Mouse (Mus musculus) urinary bladder, postnatal 25 days (tissue): Measurements from ENCODE around the gene Mtch1.

Source experiments
- DNase-seq: peaks from one replicate; pipeline ENCODE4 v3.0.0; 2022; ENCODE audit warnings: low spot score

The Mtch1 gene

DNA sequence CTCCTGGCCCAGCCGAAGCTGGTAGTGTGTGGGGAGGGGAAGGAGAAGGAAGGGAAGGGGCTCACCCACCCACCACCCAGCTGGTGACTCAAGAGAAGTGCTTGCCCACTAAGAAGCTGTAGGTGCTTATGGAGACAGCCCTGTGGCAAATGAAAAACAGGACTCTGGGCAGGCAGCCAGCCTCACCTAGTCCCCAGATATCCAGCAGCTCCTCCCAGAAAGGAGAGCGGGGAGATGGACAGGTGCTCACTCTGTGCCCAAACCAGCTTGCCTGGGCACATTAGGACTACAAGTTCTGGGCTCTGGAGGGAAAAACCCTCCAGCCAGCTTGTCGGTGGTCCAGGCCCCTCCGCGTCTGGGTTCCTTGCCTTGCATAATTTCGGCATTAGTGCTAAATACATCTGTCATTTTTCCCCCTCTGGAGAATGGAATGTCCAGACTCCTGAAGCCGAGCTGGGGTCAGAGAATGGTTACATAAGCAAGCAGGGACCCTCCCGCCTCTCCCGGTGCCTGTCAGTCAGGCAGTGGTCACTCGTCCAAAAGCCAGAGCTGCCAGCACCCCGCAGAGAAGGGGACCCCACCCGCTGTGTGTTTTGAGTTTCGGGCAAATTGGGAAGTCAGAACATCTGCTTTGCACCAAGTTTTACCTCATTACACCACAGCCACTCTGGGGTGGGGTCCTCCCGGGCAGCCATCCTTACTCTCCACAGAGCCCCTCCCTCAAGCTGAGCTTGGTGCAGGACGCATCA is 42.5 kb downstream of the Mtch1 start:
- DNase-seq: no peak

DNA sequence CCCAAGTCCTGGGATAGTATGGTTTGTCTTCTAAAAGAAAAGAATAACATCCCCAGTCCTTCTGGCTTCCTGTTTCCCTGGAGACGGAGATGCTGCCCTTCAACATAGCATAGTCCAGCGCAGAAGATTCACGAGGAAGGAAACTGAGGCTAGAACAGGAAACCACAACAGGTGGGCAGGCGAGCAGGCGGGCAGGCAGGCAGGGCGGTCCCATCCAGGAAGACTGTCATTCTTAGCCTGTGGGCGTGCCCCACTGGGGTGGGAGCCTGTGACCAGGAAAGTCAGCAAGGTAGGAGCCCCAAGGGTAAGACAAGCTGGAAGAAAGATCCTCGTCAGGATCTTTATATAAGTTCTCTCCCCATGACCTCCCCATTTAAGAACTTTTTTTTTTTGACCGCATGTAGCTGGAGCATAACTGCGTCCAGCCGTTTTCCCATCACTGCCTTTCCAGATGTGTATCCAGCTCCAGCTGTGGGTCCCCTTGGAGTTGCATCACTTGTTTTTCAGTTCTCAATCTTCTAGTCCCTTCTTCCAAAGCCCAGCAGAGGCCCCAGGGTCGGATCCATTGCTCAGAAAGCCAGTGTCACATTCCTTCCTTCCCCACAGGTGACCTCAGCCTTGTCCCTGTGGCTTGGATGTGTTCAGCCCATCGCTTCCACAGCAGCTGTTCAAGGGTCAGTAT is 43.2 kb downstream of the Mtch1 start:
- no peak for DNase-seq

DNA sequence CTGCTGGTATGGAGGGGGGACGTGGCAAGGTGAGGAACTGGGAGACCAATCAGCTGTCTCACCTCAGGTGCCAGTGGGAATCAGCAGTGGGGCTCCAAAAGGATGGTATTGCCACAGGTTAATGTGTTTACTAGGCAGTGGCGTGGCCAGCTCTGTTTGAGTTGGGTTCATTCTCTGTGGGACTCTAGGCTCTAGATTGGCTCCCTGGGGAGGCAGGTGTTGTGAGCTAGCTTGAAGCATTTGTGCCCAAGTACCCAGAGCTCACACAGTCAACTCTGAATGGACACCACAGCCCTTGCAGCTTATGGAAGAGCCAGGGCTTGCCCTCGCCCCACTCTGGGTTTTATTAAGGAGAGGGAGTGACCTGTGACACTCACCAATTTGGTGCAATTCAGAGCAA is 43.9 kb downstream of the Mtch1 start:
- no peak for DNase-seq

DNA sequence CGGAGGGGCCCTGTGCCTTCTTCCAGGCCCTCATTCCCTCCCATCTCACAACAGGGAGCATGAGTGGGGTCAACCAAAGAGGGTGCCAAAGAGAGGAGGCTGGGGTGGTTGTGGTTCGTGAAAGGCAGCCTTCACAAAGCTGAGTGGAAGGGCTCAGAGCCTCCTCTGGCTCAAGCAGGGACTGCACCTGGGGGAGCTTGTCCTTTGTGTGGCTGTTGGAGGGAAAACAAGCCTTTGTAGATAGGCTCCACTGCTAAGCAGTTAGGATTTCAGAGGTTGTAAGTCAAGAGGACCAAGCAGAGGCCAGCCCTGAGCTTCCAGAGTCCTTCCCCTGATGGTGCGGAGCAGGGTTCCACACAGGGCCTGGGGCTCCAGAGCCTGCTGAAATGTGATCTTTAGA is 44.6 kb downstream of the Mtch1 start:
- no peak for DNase-seq

DNA sequence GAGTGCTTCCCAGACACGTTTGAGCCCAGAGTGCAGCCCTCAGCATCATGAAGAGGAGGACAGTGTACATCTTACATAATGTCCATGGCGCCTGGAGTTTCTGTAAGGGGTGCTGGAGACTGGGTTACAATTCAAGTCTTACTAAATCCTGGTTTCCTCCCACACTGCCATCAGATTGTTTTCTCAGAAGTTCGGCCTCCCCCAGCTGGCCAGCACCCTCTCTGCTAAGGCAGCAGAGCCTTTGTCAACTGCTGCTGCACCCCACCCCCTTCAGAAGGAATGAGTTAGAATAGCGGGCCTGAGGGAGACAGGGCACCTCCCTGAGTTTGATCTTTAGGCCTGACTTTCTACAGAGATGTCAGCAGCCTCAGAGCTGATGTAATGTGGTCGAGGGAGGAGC is 45.6 kb downstream of the Mtch1 start:
- DNase-seq: no peak

DNA sequence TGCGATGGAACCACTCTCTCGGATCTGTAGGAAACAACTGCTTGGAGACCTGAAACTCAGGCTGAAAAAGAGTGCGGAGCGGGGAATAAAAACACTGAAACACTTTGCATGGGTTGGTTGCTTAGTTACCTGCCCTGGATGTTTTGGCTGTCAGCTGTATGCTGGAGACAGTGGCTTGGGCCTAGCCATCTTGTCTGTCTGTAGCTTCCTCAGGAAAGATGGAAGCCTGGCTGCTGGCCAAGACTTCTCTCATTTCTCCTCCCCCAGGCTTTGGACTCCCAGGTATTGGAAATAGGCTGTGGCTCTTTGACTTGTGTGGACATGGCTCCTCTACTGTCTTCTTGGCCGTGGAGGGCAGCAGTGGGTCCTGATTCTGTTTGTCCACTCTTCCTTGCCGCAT is 46.3 kb downstream of the Mtch1 start:
- DNase-seq: no peak

DNA sequence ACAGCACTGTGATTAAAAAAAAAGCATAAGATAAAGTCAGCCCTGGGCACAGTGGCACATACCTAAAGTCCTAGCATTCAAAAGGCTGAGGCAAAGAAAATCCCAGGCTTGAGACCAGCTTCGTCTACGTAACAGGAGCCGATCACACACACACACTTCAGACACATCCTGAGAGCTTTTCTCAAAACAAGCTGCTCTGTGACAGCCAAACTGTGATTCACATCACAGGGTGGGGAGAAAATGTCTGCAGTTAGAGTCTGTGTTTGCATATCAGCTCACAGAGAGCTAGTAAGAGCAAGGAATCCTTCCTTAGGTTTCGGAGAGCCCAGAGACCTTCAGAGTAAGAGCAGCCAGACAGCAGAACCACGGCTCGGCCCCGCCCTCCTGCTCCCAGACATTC is 46.8 kb downstream of the Mtch1 start:
- no peak for DNase-seq

DNA sequence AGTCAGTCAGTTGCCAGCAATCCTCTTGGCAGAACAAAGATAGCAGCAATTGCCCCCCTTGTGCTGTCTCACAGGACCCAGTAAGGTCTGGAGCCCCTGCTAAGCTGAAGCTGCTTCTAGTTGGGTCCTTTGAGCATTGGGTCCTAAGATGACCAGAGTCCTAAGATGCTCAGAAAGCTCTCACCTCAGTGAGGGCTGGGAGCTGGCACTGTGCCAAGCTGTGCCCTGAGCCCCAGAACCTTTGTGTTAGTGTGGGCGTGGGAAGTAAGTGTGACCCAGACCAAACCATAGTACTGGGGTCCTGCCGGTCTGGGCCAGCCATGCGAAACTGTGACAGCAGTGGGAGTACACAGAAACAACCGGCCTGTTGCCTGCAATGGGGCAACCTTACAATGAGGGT is 48.5 kb downstream of the Mtch1 start:
- no peak for DNase-seq

DNA sequence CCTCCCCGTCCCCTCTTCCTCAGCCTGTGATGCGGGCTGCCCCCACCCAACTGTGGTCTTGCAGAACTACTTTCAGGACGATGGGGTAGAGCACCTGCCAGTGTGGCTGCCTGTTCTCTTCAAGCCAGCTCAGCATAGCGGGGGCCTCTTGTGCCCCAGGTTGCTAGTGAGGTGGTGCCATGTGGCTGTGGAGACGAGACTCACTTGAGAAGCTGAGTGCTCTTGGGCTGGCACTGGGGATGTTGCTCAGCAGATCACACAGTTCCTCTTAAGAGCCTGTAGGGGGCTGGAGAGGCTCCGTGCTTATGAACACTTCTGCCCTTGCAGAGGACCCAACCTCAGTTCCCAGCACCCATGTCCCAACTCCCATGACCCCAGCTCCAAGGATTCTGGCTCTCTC is 49.9 kb downstream of the Mtch1 start:
- no peak for DNase-seq

DNA sequence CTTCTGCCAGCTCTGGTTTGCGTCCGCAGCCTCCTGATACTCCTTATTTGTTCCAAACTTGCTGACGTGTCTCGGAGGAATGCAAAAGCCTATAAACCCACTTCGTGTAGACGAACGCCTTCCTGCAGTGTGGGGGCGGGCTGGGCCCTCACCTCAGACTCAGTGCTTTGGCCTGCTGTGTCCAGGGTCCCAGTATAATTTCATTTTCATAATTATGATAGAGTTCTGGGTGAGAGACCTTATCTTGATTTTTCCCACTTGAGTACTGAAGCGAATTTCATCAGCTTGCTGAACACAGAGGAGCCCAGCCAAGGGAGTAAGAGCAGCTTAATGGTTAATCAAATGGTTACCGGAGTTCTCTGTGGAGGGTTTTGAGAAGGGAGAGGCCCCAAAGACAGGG is 50.4 kb downstream of the Mtch1 start:
- no peak for DNase-seq

DNA sequence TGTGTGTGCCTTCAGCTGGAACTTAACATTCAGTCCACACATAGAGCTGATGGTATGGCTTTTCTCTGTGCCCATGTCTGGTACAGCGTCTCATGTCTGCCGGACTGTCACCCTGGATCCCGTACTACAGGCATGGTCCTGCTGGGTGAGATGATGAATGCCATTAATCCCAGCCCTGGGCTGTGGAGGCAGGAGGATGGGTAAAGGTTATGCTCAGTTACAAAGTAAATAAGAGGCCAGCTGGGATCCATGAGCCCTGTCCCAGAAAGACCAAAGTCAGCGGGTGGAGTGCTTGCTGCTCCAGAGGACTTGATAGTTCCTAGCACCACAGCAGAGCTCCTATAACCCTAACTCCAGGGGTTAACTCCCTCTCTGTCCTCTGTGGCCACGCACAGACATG is 51.9 kb downstream of the Mtch1 start:
- no peak for DNase-seq

DNA sequence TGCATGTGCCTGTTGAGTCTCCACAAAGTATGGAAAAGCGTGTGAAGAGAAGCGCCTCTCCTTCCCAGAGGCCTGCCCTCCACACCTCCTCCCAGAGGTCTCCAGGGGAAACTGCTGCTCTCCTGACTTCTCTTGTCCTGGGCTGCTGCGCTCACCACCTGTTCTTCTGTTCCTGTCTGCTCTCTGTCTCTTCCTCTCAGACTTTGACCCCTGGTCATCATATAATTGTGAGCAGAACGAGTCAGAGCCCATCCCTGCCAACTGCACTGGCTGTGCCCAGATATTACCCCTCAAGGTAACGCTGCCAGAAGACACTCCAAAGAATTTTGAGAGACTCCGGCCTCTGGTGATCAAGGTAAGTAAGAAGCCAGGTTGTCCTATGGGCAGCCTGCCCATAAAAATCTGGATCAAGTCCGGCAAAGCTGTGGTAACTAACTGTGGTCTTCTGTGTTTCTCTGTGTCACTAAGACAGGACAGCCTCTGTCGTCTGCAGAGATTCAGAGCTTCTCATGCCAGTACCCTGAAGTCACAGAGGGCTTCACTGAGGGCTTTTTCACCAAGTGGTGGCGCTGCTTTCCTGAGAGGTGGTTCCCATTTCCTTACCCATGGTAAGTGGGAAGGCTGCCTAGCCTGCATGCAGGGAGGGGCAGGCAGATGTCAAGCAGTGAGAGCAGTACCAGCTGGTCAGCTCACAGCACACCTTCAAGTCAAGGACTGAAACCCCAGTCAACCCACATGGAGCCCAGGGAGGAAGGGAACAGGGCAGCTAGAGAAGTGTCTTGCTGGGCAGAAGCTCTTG is 53.7 kb downstream of the Mtch1 start:
- no peak for DNase-seq

DNA sequence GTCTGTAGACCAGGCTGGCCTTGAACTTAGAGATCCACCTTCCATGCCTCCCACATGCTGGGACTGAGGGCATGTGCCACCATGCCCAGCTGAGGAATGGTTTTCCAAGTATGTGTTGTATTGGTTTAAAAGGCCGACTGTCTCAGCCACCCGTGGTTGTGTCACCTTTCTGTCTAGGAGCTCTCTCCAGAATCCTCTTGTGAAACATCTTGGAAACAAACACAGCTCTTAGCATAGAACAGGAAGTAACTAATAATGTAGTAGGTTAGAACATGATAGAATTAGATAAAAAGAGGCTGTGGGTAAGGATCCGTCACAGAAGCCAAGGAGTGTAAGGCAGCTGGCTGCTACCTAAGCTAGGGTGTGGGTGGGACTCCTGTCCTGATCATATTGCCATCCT is 54.7 kb downstream of the Mtch1 start:
- no peak for DNase-seq

DNA sequence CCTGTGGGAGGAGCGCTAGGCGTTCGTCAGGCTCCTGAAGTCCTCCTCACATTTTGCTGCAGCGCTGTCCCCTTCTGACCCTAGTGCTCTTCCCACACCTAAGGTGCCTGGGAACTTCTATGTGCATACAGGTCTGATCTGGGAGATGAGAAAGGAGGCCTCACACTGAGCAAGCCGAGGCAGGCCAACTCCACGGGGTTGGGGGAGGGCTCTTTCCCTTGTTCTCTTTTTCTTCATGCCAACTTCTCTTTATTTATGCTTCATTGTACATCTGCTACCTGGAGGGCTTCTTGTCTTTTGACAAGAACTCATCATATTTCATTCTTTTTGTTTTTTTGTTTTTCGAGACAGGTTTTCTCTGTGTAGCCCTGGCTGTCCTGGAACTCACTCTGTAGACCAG is 55.9 kb downstream of the Mtch1 start:
- no peak for DNase-seq

DNA sequence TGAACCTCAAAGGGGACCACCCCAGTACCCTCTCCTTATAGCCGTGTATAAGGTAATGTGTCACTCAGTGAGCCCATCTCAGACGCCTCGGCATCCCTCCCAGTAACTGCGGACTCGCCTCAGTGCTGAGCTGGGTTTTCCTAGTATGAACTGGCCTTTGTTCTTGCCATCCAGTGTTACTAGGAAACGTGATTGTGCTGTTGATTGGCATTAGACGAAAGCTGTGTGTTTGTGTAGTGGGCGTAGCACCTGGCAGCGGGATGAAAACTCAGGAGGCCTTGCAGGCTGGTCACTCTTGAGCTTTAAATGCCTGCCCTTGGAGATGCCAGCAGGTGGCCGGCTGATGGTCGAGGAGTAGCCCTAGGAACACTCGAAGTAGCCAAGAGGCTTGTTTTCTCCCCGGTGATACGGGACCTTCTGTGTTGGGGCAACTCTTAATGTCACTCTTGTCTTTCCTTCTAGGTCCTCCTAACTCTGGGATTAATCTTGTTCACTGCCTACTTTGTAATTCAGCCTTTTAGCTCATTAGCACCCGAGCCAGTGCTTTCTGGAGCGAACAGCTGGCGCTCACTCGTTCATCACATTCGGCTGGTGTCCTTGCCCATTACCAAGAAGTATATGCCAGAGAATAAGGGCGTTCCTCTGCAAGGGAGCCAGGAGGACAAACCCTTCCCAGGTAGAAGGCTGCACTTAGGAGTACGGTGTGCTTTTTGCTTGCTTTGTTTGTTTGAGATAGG is 65.3 kb downstream of the Mtch1 start:
- DNase-seq: no peak
